Comparison of ENCODE assay signal across 12 mouse cellular contexts in genomic region chr6:34412023-34412422, GRCm38 (mm10). TPM values are rescaled to one million over a fixed set of nuclear protein-coding genes. Genes with fewer than 3 reads are reported as not detected.
DNase-seq lines count a peak whose midpoint lies in the region; ATAC-seq lines count a peak whose summit lies in the region.
"Had no signal": no experiment of that assay in that cellular context is flagged by ENCODE, and none has a peak within 500 bp of the region (broad histone marks: within the 10 kb centered on the region; RNA-seq: fewer than 3 reads in every experiment).

TSS of gene Akr1b7 (plus strand) at chr6:34412334.

- H3K4me1 ChIP-seq in heart, embryonic 16.5 days (ENCODE audit: control insufficient read depth, insufficient read depth, low read length) = no peaks in the 10 kb centered on the region
- no peaks in the 10 kb centered on the region for H3K4me1 ChIP-seq in heart, embryonic 11.5 days (ENCODE audit: control insufficient read depth, insufficient read depth, low read length)
- H3K4me1 ChIP-seq: embryonic facial prominence, embryonic 12.5 days; hindbrain, embryonic 10.5 days; neural tube, embryonic 12.5 days had no signal

- no peak for DNase-seq in heart, postnatal 25 days (ENCODE audit: low spot score)
- peak; percentile 69 for DNase-seq in urinary bladder, postnatal 14 days (ENCODE audit: low spot score)
- no peak for DNase-seq in urinary bladder, adult 2 months (ENCODE audit: low spot score)
- peak; percentile 54 for DNase-seq in kidney, postnatal 10 days
- DNase-seq in urinary bladder, postnatal 36 days (ENCODE audit: low spot score in 2 of 2) = peak; percentile 8 to 34
- no peak for DNase-seq in embryo, embryonic 9.5 days (ENCODE audit: extremely low spot score)

- H3K27ac ChIP-seq in heart, embryonic 16.5 days (ENCODE audit: low read length) = no peak within 1 kb of the TSS
- no peak within 1 kb of the TSS for H3K27ac ChIP-seq in heart, embryonic 11.5 days (ENCODE audit: low read depth, low read length)
- H3K27ac ChIP-seq: embryonic facial prominence, embryonic 12.5 days; hindbrain, embryonic 10.5 days; neural tube, embryonic 12.5 days had no signal

- no peak for ATAC-seq in heart, embryonic 16.5 days (replicated peaks; ENCODE audit: extremely low read depth, insufficient read depth, low FRiP score)
- ATAC-seq in heart, embryonic 11.5 days (replicated peaks; ENCODE audit: insufficient number of reproducible peaks, low FRiP score, low TSS enrichment) = no peak

- no peaks in the 10 kb centered on the region for H3K27me3 ChIP-seq in heart, embryonic 16.5 days (ENCODE audit: control insufficient read depth, insufficient read depth, low read length)
- no peaks in the 10 kb centered on the region for H3K27me3 ChIP-seq in heart, embryonic 11.5 days (ENCODE audit: control insufficient read depth, insufficient read depth, low read length)
- H3K27me3 ChIP-seq: embryonic facial prominence, embryonic 12.5 days; neural tube, embryonic 12.5 days had no signal

- H3K9me3 ChIP-seq in heart, embryonic 16.5 days (replicated peaks; ENCODE audit: control insufficient read depth, low read length) = no peaks in the 10 kb centered on the region
- no peaks in the 10 kb centered on the region for H3K9me3 ChIP-seq in heart, embryonic 11.5 days (replicated peaks; ENCODE audit: control insufficient read depth, low read length)
- H3K9me3 ChIP-seq: embryonic facial prominence, embryonic 12.5 days; hindbrain, embryonic 10.5 days; neural tube, embryonic 12.5 days had no signal

- peak within 1 kb of the TSS; percentile 5; the same call in 1 of the 2 replicates for H3K4me2 ChIP-seq in heart, embryonic 16.5 days (ENCODE audit: low read depth, low read length)
- H3K4me2 ChIP-seq in heart, embryonic 11.5 days = no peak within 1 kb of the TSS
- H3K4me2 ChIP-seq: embryonic facial prominence, embryonic 12.5 days; neural tube, embryonic 12.5 days had no signal

- intact Hi-C loops in heart, postnatal 25 days (cut with DNase I) = no loop called here

- H3K4me3 ChIP-seq in heart, embryonic 16.5 days (ENCODE audit: low read length) = no peak within 1 kb of the TSS
- no peak within 1 kb of the TSS for H3K4me3 ChIP-seq in heart, embryonic 11.5 days (ENCODE audit: low read depth, low read length)
- H3K4me3 ChIP-seq: embryonic facial prominence, embryonic 12.5 days; hindbrain, embryonic 10.5 days; neural tube, embryonic 12.5 days had no signal

- 58% methylated on average over 6 of the region's 6 CpGs for WGBS in heart, embryonic 16.5 days
- WGBS in heart, embryonic 11.5 days (ENCODE audit: insufficient replicate concordance) = 72% methylated on average over 6 of the region's 6 CpGs

- no peak within 1 kb of the TSS for H3K9ac ChIP-seq in heart, embryonic 16.5 days (ENCODE audit: low read length)
- H3K9ac ChIP-seq in heart, embryonic 11.5 days (ENCODE audit: low read depth, low read length) = no peak within 1 kb of the TSS
- H3K9ac ChIP-seq: embryonic facial prominence, embryonic 12.5 days; neural tube, embryonic 12.5 days had no signal

- no peaks in the 10 kb centered on the region for H3K36me3 ChIP-seq in heart, embryonic 16.5 days (ENCODE audit: control insufficient read depth, insufficient read depth)
- H3K36me3 ChIP-seq in heart, embryonic 11.5 days (ENCODE audit: control insufficient read depth, insufficient read depth, low read length) = no peaks in the 10 kb centered on the region
- H3K36me3 ChIP-seq: embryonic facial prominence, embryonic 12.5 days; hindbrain, embryonic 10.5 days; neural tube, embryonic 12.5 days had no signal

RNA-seq across cellular contexts. Expression of gene Akr1b7, which starts in this region (rescaled TPM):
- polyA plus RNA-seq in heart, embryonic 16.5 days (2015; fragmentation: Nextera tagmentation; extraction: Ambion mirVana) = 0.15 and 0.21 TPM in 2 replicates
- total RNA-seq in heart, postnatal 25 days (2021) = not detected
- 2.7 and 3.6 TPM in 2 replicates for polyA plus RNA-seq in urinary bladder, adult 2 months (2012; rRNA removed)
- polyA plus RNA-seq in heart, embryonic 11.5 days (2014; fragmentation: Nextera tagmentation; extraction: Ambion mirVana) = 0.44 TPM in 1 of 2 replicates, not detected in the other
- polyA plus RNA-seq: embryonic facial prominence, embryonic 12.5 days; hindbrain, embryonic 10.5 days; lung, embryonic 16.5 days; neural tube, embryonic 12.5 days had no signal

Comparison
In these comparisons a context has a peak if more than half of its experiments do, and no peak if none do; other contexts are left out.
1. DNase-seq: peak in urinary bladder, postnatal 14 days (single experiment), kidney, postnatal 10 days (single experiment) and urinary bladder, postnatal 36 days (2 of 2); none in heart, postnatal 25 days (single experiment), urinary bladder, adult 2 months (single experiment) and embryo, embryonic 9.5 days (single experiment).